Mouse (Mus musculus) lung, adult 2 months (tissue): ENCODE measurements around the gene Gm38100. TPM values are rescaled to one million over a fixed set of nuclear protein-coding genes. Genes with fewer than 3 reads are reported as not detected.

ENCODE experiments used
- DNase-seq: peaks from one replicate; pipeline ENCODE4 v3.0.0; 2022
- H3K4me1 ChIP-seq: fragments of 200-500 bp; 2 replicates; pipeline ENCODE4 v1.6.1; 2011; ENCODE audit warnings: low read length; ENCODE audit not compliant: control insufficient read depth, insufficient read depth
- H3K4me3 ChIP-seq: fragments of 200-500 bp; replicated peaks from 2 replicates; pipeline ENCODE3; 2011; ENCODE audit warnings: low read depth, mild to moderate bottlenecking, control low read depth, low read length; ENCODE audit errors: extremely low read depth
- CTCF ChIP-seq: fragments of 200-500 bp; IDR thresholded peaks from 2 replicates; pipeline ENCODE4 v1.5.1; 2011; ENCODE audit warnings: mild to moderate bottlenecking, low read length, control low read depth; ENCODE audit not compliant: insufficient read depth
- POLR2A ChIP-seq: fragments of 200-500 bp; IDR thresholded peaks from 2 replicates; pipeline ENCODE4 v1.6.1; 2011; ENCODE audit warnings: low read depth, mild to moderate bottlenecking, control low read depth, low read length, borderline replicate concordance; ENCODE audit errors: extremely low read depth
- WGBS: fragments of 180-500 bp; shearing (Covaris S2); methylation state at CpG from one replicate; pipeline ENCODE4 v1.1.7; 2018; 5-methylcytosine and 5-hydroxymethylcytosine counted together
- polyA plus RNA-seq: library from polyadenylated mRNA; depleted of rRNA; stranded (reverse); fragments of >200 nt; gene quantifications from 2 replicates; pipeline ENCODE4 v1.2.3, GENCODE M21; 2012

Gene Gm38100
- polyA plus RNA-seq, 1 experiment: not detected

- Histone ChIP-seq H3K4me1 (no peaks in the 10 kb centered on the region), H3K4me3 (no peak overlapping the region)
- TF ChIP-seq POLR2A (no peak), CTCF (no peak)
- DNase-seq: no peak
- 46% methylated on average over 5 of the region's 5 CpGs for WGBS
Measured at GRCm38 (mm10) chr1:175913728-175914303, 6.3 kb upstream of the Gm38100 start.

DNA sequence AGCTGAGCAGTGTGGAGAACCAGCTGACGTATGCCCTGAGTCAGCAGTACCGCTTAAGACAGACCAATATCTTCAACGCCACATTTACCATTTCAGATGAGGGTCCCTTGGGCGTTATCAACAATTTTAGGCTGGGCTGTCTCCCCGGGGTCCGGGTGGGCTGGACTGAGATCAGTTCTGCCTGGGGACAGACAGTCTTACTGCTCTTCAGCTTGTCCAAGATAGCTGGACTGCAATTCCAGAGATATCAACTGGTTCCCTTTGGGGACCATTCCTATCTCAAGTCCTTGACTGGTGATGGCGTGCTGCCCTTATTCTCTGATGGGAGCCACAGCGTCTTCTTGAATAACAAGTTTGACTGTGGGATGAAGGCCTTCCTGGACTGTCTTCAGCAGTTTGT lies 962 bp downstream of the Gm38100 start:
- TF ChIP-seq CTCF (no peak), POLR2A (no peak)
- H3K4me1 ChIP-seq: no peaks in the 10 kb centered on the region
- H3K4me3 ChIP-seq: no peak overlapping the region
- WGBS: 78% methylated on average over 8 of the region's 8 CpGs
- DNase-seq: no peak

DNA sequence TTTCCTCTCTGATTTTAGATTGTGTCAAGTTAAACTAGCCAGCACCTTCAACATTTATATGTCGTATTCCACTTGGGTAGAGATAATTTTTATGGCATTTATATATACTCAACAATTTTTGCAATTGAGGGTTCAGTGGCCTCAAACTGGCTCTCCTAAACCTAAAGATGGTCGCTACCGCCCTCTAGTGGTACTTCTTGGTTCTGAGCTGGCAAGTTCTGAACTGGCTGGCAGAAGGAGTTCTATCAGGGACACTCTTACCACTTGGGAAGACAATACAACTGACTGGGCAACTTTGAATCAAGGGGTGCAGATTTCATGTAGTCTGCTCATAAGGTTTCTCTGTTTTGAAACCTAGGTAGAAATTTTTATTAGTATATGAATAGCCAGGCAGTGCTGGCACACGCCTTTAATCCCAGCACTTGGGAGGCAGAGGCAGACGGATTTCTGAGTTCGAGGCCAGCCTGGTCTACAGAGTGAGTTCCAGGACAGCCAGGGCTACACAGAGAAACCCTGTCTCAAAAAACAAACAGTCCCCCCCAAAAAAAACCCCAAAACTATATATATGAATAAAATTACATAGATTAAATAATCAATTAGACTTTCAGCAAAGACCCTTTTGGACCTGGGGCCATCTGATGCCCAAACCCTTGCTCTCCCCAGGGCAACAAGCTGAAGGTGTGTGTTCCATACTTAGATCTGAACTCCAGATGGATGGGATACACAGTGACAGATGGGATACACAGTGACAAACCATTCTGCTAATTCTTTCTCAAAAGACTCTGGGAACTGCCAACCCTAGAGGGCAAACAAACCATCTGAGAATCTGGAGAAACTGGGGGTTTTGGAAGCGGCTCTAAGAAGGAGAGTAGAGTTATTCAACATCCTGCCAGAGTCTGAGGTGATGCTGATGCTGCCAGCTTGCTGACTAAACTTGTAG lies 4.0 kb downstream of the Gm38100 start:
- peak; percentile 66 for DNase-seq
- Histone ChIP-seq H3K4me3 (no peak overlapping the region), H3K4me1 (no peaks in the 10 kb centered on the region)
- WGBS: 51% methylated on average over 7 of the region's 7 CpGs
- TF ChIP-seq POLR2A (no peak), CTCF (peak; percentile 63)

DNA sequence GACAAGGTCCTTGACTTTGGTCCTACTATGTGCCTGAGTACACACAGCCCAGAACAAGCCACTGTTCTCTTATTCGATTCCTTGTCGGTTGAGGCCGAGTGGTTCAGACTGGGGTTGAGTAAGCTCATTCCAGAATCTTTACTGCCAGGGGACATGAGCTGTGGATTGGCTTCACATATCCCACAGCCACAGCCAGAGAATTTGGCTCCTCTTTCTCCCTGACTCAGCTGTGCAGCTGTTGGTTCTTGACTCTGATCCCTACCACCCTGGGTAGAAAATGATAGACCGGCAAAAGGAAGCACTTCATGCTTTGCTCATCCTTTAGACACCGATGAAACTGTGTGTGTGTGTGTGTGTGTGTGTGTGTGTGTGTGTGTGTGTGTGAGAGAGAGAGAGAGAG lies 11.3 kb downstream of the Gm38100 start:
- 73% methylated on average over 5 of the region's 5 CpGs for WGBS
- Histone ChIP-seq H3K4me3 (no peak overlapping the region), H3K4me1 (no peaks in the 10 kb centered on the region; the same call in 1 of the 2 replicates)
- no peak for TF ChIP-seq POLR2A
- no peak for TF ChIP-seq CTCF
- no peak for DNase-seq

DNA sequence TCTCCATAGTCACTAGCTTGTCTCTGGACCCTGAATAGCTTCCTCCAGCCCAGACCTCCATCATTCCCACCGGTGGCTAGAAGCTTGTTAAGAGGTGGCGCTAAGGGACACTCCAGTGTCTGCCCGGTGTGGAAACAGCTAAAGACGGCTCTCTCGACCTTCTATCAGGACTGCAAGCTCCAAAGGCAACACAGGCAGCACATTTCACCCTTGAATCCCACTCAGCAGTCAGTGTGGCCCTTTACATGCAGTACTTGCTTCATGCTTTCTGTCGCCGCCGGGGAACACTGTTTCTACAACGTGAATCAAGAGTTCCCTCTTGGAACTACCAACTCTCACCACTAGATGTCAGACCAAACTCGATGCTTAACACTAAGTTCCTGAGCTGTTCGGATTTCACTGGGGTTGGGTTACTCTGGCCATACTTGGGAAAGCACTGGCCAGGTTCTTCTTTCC lies 16.2 kb downstream of the Gm38100 start:
- peak; percentile 35; the same call in 1 of the 2 replicates for TF ChIP-seq CTCF
- no peak for TF ChIP-seq POLR2A
- WGBS: 10% methylated on average over 11 of the region's 11 CpGs
- peak; percentile 23 for DNase-seq
- Histone ChIP-seq H3K4me1 (no peaks in the 10 kb centered on the region; the same call in 1 of the 2 replicates), H3K4me3 (no peak overlapping the region)

GRCm38 (mm10) chr1:175938731-175939130 lies 18.6 kb downstream of the Gm38100 start:
- no peak overlapping the region for H3K4me3 ChIP-seq
- no peaks in the 10 kb centered on the region; the same call in 1 of the 2 replicates for H3K4me1 ChIP-seq
- no peak for DNase-seq
- TF ChIP-seq POLR2A: no peak
- TF ChIP-seq CTCF: no peak
- WGBS: 76% methylated on average over 3 of the region's 3 CpGs

GRCm38 (mm10) chr1:175943168-175943567 lies 23.0 kb downstream of the Gm38100 start:
- TF ChIP-seq POLR2A (no peak), CTCF (no peak)
- DNase-seq: no peak
- no peaks in the 10 kb centered on the region for H3K4me1 ChIP-seq
- no peak overlapping the region for H3K4me3 ChIP-seq
- 86% methylated on average over 7 of the region's 7 CpGs for WGBS

- no peaks in the 10 kb centered on the region for H3K4me1 ChIP-seq
- H3K4me3 ChIP-seq: no peak overlapping the region
- TF ChIP-seq CTCF (no peak), POLR2A (no peak)
- no peak for DNase-seq
- 61% methylated on average over 4 of the region's 4 CpGs for WGBS
Measured at GRCm38 (mm10) chr1:175946718-175947315, 26.7 kb downstream of the Gm38100 start.

GRCm38 (mm10) chr1:175950421-175950820 lies 30.3 kb downstream of the Gm38100 start:
- WGBS: 83% methylated on average over 3 of the region's 3 CpGs
- H3K4me3 ChIP-seq: no peak overlapping the region
- H3K4me1 ChIP-seq: no peaks in the 10 kb centered on the region
- DNase-seq: no peak
- no peak for TF ChIP-seq POLR2A
- no peak for TF ChIP-seq CTCF

DNA sequence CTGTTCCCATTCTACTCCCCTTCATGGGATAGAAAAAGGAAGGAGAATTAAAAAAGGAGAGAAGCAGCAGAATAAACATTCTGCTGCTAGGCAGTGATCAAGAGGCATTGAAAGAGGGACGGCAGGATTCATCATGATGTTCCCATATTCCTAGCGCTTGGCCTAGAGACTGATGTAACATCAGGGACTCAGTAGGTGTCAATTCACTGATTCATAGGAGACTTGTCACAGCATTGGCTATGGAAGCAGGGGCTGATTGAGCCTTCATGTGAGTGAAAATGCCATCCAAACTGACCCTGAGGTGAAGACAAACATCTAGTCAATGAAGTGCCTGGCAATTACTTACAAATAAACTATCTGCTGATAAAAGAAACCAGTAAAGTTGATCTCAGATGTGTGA lies 30.7 kb downstream of the Gm38100 start:
- no peak for DNase-seq
- WGBS: 72% methylated on average over 2 of the region's 2 CpGs
- TF ChIP-seq POLR2A: no peak
- no peak for TF ChIP-seq CTCF
- no peak overlapping the region for H3K4me3 ChIP-seq
- H3K4me1 ChIP-seq: no peaks in the 10 kb centered on the region

DNA sequence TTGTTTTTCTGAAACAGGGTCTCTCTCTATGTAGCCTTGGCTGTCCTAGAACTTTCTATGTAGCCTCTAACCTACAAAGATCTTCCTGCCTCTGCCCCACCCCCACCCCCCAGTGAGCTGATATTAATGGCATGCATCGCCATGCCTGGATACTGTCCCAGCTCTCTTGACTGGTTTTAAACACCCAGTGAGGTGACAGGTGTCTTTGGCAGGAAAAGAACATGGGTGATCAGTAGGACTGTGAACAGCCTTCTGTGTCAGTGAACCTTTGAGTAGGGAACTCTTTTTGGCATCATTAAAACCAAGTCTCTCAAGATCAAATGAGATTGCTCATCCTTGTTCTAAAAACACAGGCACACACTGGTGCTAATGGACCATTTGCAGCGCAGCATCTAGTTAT lies 41.7 kb downstream of the Gm38100 start:
- DNase-seq: no peak
- Histone ChIP-seq H3K4me3 (no peak overlapping the region), H3K4me1 (no peaks in the 10 kb centered on the region)
- TF ChIP-seq POLR2A (no peak), CTCF (no peak)
- WGBS: 83% methylated on average over 2 of the region's 2 CpGs
